Mouse (Mus musculus) CD8-positive naive resting alpha-beta T cell, adult 2 months (primary cell): ENCODE results near the gene Bet1.

Source experiments
- DNase-seq, 2 experiments: peaks; one replicate each; pipeline ENCODE4 v3.0.0; 2022; ENCODE audit warnings: low read depth in 2 of 2, low spot score in 2 of 2

Gene Bet1

GRCm38 (mm10) chr6:4086663-4087454, at the start of gene Bet1:
Gene Bet1 (minus strand): TSS chr6:4086972.
- DNase-seq = peak; percentile 63 to 85

- no peak for DNase-seq
Measured at GRCm38 (mm10) chr6:4132239-4132638, 45.5 kb upstream of the Bet1 start.

GRCm38 (mm10) chr6:4131149-4131548, 44.4 kb upstream of the Bet1 start:
- DNase-seq = no peak

- no peak for DNase-seq
Measured at GRCm38 (mm10) chr6:4118611-4119010, 31.8 kb upstream of the Bet1 start.

GRCm38 (mm10) chr6:4090423-4090822, 3.7 kb upstream of the Bet1 start:
- DNase-seq = no peak

- no peak for DNase-seq
Measured at GRCm38 (mm10) chr6:4072281-4072680, 14.5 kb downstream of the Bet1 start.

GRCm38 (mm10) chr6:4069714-4070113, 17.1 kb downstream of the Bet1 start:
- no peak for DNase-seq

- DNase-seq = no peak
Measured at GRCm38 (mm10) chr6:4054387-4054786, 32.4 kb downstream of the Bet1 start.

- DNase-seq = no peak
Measured at GRCm38 (mm10) chr6:4052843-4053242, 33.9 kb downstream of the Bet1 start.

GRCm38 (mm10) chr6:4047200-4047599, 39.6 kb downstream of the Bet1 start:
- no peak for DNase-seq

- DNase-seq = no peak
Measured at GRCm38 (mm10) chr6:4041821-4042220, 45.0 kb downstream of the Bet1 start.

GRCm38 (mm10) chr6:4030956-4031355, 55.8 kb downstream of the Bet1 start:
- DNase-seq = no peak
